Mouse (Mus musculus): ENCODE measurements at regions not wholly inside any gene's neighbourhood (a gene's known extent, or its start where the extent isn't known, plus 50 kb on each side); places are given as distances from the start of the nearest gene placed in this dataset.

DNA sequence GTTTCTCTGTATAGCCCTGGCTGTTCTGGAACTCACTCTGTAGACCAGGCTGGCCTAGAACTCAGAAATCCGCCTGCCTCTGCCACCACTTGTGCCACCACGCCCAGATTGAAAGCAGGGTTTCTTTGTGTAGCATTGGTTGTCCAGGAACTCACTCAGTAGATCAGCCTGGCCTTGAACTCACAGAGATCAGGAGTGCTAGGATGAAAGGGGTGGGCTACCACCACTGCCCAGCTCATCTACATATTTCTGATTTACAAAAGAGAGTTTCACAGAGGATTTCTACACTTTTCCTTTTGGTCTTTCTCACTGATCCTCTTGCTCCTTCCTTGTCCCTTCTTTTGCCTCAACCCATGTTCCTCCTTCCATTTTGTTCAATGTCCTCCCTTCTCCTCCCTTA is 53.1 kb upstream of the Lbx1 start:
- no peak for TF ChIP-seq CTCF (IDR thresholded peaks at IDR 0.05; ENCODE audit: low read depth)
- Histone ChIP-seq H3K4me3 (ENCODE audit: low read length) (no peak overlapping the region), H3K4me2 (ENCODE audit: low read depth, low read length) (no peak overlapping the region), H3K36me3 (ENCODE audit: insufficient read depth, low read length) (no peaks in the 10 kb centered on the region), H3K9ac (replicated peaks; ENCODE audit: low read length) (no peak overlapping the region), H3K4me1 (ENCODE audit: insufficient read depth, low read length) (peaks cover 4% of the 10 kb centered on the region; the same call in 1 of the 2 replicates), H3K9me3 (ENCODE audit: low read length) (no peaks in the 10 kb centered on the region), H3K27me3 (ENCODE audit: insufficient read depth, low read length) (no peaks in the 10 kb centered on the region), H3K27ac (no peak overlapping the region)
- DNase-seq (ENCODE audit: low spot score) (no peak), ATAC-seq (no peak)
- 75% methylated on average over 2 of the region's 2 CpGs for WGBS

DNA sequence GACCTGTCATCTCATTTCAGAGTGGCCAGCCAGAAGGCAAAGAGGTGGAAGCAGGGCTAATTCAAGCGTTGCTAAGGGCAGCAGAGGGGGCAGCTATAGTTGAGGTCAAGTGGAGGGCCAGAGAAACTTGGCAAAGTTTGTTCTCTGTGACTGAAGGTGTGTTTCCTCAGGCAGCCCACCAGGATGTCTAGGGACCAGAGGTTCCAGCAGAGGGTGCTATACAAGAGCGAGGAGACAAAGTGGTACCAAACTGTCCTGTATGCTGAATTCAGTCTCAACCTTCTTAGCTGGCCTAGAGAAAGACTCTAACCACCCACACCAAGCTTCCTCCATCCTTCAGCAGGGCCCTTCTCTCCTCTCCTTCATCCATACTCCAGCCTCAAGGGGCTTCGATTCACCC is 62.2 kb upstream of the Lbx1 start:
- H3K27ac ChIP-seq = no peak overlapping the region
- peak; percentile 52 for DNase-seq (ENCODE audit: low spot score)
- no peak overlapping the region for H3K4me2 ChIP-seq (ENCODE audit: low read depth, low read length)
- peaks cover 11% of the 10 kb centered on the region for H3K4me1 ChIP-seq (ENCODE audit: insufficient read depth, low read length)
- H3K27me3 ChIP-seq (ENCODE audit: insufficient read depth, low read length) = 0 out of 2 replicates have a peak, but pooled peaks cover 3% of the 10 kb centered on the region
- H3K4me3 ChIP-seq (ENCODE audit: low read length) = no peak overlapping the region
- ATAC-seq = no peak
- 36% methylated on average over 3 of the region's 3 CpGs for WGBS
- TF ChIP-seq CTCF (IDR thresholded peaks at IDR 0.05; ENCODE audit: low read depth) = peak; percentile 70
- H3K36me3 ChIP-seq (ENCODE audit: insufficient read depth, low read length) = no peaks in the 10 kb centered on the region
- H3K9ac ChIP-seq (replicated peaks; ENCODE audit: low read length) = no peak overlapping the region
- no peaks in the 10 kb centered on the region for H3K9me3 ChIP-seq (ENCODE audit: low read length)

DNA sequence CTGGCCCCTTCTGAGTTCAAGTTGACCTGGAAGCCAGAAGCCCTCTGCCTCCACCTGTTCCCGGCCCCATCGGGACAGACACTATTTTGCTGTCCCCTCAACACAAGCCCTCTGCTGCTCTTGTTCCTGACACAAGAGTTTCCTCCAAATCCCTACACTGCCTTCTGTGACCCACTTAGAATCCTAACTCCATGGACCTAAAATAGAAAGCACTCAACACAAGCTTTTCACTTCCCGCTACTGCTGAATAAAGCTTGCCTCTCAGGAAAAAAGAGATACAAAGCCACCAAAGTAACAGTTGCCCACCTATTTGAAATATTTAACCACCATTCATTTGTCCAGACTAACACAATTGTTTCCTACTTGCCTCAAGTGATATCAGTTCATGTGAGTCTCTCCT is 63.7 kb upstream of the Lbx1 start:
- H3K4me3 ChIP-seq (ENCODE audit: low read length) = no peak overlapping the region
- WGBS = 73% methylated on average over 3 of the region's 3 CpGs
- no peak overlapping the region for H3K4me2 ChIP-seq (ENCODE audit: low read depth, low read length)
- H3K27ac ChIP-seq = no peak overlapping the region
- H3K4me1 ChIP-seq (ENCODE audit: insufficient read depth, low read length) = peaks cover 4% of the 10 kb centered on the region
- DNase-seq (ENCODE audit: low spot score) (no peak), ATAC-seq (no peak)
- 0 out of 2 replicates have a peak, but pooled peaks cover 3% of the 10 kb centered on the region for H3K27me3 ChIP-seq (ENCODE audit: insufficient read depth, low read length)
- TF ChIP-seq CTCF (IDR thresholded peaks at IDR 0.05; ENCODE audit: low read depth) = no peak
- no peak overlapping the region for H3K9ac ChIP-seq (replicated peaks; ENCODE audit: low read length)
- H3K9me3 ChIP-seq (ENCODE audit: low read length) = no peaks in the 10 kb centered on the region
- H3K36me3 ChIP-seq (ENCODE audit: insufficient read depth, low read length) = no peaks in the 10 kb centered on the region

DNA sequence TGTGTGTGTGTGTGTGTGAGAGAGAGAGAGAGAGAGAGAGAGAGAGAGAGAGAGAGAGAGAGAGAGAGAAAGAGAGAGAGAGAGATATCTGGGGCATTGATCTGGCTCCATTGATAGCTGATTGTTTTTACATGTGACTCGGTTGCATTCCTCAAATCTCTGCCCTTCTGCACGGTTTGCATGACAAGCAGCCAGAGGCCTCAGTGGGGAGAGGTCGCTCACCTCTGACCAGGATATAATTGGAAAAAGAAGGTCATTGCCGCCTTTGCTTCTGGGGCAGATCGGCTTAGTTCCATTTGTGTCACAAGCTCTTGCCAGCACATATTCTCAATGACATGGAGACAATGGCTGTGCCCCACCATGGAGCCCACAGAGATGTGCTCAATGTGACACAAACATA is 63.8 kb upstream of the Btrc start:
- ATAC-seq (no peak), DNase-seq (ENCODE audit: low spot score) (no peak)
- H3K9ac ChIP-seq (replicated peaks; ENCODE audit: low read length) = no peak overlapping the region
- TF ChIP-seq CTCF (IDR thresholded peaks at IDR 0.05; ENCODE audit: low read depth) = no peak
- no peak overlapping the region for H3K4me2 ChIP-seq (ENCODE audit: low read depth, low read length)
- H3K27ac ChIP-seq = no peak overlapping the region
- H3K9me3 ChIP-seq (ENCODE audit: low read length) = no peaks in the 10 kb centered on the region
- 0 out of 2 replicates have a peak, but pooled peaks cover 3% of the 10 kb centered on the region for H3K27me3 ChIP-seq (ENCODE audit: insufficient read depth, low read length)
- 23% methylated on average over 5 of the region's 5 CpGs for WGBS
- no peak overlapping the region for H3K4me3 ChIP-seq (ENCODE audit: low read length)
- H3K4me1 ChIP-seq (ENCODE audit: insufficient read depth, low read length) = peaks cover 4% of the 10 kb centered on the region
- no peaks in the 10 kb centered on the region for H3K36me3 ChIP-seq (ENCODE audit: insufficient read depth, low read length)

DNA sequence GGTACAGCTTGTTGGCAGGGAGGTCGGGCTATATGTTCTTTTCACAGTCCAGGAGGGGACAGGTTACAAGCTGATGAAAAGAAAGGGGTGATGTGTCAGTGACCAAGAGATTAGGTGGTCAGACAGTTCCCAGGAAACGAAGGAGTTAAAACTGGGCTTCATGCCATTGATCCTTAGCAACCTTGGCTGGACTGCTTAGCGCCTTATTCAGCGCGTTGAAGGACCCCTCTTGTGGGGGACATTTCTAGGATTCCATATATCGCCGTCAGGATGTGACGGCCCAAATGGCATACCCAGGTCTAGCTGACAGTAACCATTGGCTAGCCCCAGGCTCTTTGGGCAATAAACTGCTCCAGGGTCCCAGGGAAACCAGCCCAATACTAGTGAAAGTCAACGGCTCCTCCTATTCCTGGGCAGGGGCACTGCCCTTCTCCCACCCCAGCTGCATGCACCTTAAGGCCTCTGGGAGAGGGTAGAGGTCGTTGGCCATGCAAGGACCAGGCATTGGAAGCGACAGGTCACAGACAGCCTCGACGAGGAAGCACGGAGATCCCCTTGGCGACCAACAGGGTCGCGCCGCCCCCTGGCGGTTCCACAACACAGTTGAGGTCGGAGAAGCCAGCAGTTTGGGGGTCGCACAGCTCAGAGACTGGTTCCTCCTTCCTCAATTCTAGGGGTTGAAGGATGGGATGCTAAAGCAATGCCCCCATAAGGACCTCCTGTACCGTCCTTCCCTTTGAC is 62.7 kb upstream of the Btrc start:
- Histone ChIP-seq H3K27me3 (ENCODE audit: insufficient read depth, low read length) (0 out of 2 replicates have a peak, but pooled peaks cover 3% of the 10 kb centered on the region), H3K36me3 (ENCODE audit: insufficient read depth, low read length) (no peaks in the 10 kb centered on the region), H3K4me3 (ENCODE audit: low read length) (peak overlapping the region; percentile 56), H3K27ac (peak overlapping the region; percentile 94), H3K9ac (replicated peaks; ENCODE audit: low read length) (peak overlapping the region; percentile 67), H3K9me3 (ENCODE audit: low read length) (no peaks in the 10 kb centered on the region), H3K4me1 (ENCODE audit: insufficient read depth, low read length) (peaks cover 4% of the 10 kb centered on the region), H3K4me2 (ENCODE audit: low read depth, low read length) (peak overlapping the region; percentile 99)
- TF ChIP-seq CTCF (IDR thresholded peaks at IDR 0.05; ENCODE audit: low read depth) = peak; percentile 88
- DNase-seq (ENCODE audit: low spot score) (peak; percentile 82), ATAC-seq (peak; percentile 60)
- WGBS = 3% methylated on average over 22 of the region's 22 CpGs

DNA sequence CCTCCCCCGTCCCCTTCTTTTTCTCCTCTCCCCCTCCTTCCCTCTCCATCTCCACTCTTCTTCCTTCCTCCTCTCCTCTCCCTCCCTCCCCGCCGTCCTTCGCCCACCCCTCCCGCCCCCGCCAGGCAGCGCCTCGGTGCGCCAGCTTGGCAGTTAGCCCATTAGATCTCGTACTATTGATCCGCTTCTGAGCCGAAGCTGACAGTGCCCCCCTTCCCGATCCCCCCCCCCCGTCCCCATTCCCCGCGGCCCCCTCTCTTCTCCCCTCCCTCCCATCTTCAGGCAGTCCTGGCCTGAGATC is 62.2 kb upstream of the Btrc start:
- 7% methylated on average over 16 of the region's 16 CpGs for WGBS
- DNase-seq (ENCODE audit: low spot score) = peak; percentile 64
- Histone ChIP-seq H3K36me3 (ENCODE audit: insufficient read depth, low read length) (no peaks in the 10 kb centered on the region), H3K9ac (replicated peaks; ENCODE audit: low read length) (peak overlapping the region; percentile 67), H3K9me3 (ENCODE audit: low read length) (no peaks in the 10 kb centered on the region), H3K4me1 (ENCODE audit: insufficient read depth, low read length) (peaks cover 4% of the 10 kb centered on the region), H3K27me3 (ENCODE audit: insufficient read depth, low read length) (no peaks in the 10 kb centered on the region), H3K4me2 (ENCODE audit: low read depth, low read length) (peak overlapping the region; percentile 99), H3K4me3 (ENCODE audit: low read length) (peak overlapping the region; percentile 56), H3K27ac (peak overlapping the region; percentile 94)
- ATAC-seq = no peak; the same call in 1 of the 2 replicates
- no peak for TF ChIP-seq CTCF (IDR thresholded peaks at IDR 0.05; ENCODE audit: low read depth)

Measured in hindbrain, postnatal 0 days (tissue).